Mouse (Mus musculus) small intestine, adult 2 months (tissue): ENCODE results near the gene Atp6v0a1.

Experiments
- CTCF ChIP-seq: fragments of 200-500 bp; IDR thresholded peaks from 2 replicates; pipeline ENCODE4 v1.5.1; 2012; ENCODE audit warnings: low read depth, mild to moderate bottlenecking, control low read depth, inconsistent platforms, low read length, moderate library complexity, mixed read lengths; ENCODE audit not compliant: insufficient replicate concordance, insufficient read length; ENCODE audit errors: extremely low read depth
- POLR2A ChIP-seq: fragments of 200-500 bp; IDR thresholded peaks from 2 replicates; pipeline ENCODE4 v1.6.1; 2012; ENCODE audit warnings: low read depth, mild to moderate bottlenecking, control low read depth, inconsistent platforms, low read length, moderate library complexity

DNA sequence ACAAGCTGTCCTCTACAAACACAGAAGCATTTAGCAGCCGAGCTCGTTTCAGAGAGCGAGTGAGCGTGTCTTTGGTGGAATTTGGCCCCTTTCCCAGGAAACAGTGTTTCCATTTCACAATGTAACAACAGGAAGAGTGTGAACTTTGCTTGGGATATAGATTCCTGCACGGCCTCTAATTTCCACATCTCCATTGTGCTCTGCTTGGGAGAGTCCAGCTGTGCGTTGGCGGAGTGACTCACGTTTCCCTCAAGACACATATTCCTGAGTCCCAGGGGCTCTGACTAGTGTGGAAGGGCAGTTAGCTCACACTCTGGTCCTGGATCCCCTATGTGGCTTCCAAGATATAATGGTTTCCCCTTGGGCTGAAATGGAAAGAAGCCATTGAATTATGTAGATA, 29.4 kb upstream of the Atp6v0a1 start:
- TF ChIP-seq POLR2A (no peak), CTCF (no peak)
